Mouse (Mus musculus) liver, embryonic 12.5 days (tissue): Measurements from ENCODE around the gene Kalrn. TPM values are rescaled to one million over a fixed set of nuclear protein-coding genes. Genes with fewer than 3 reads are reported as not detected.

ENCODE experiments used
- ATAC-seq: fragments of 200-750 bp; cut with Nextera tagmentation; 2 replicates; pipeline ENCODE4 v1.8.0; 2017; ENCODE audit warnings: moderate number of reproducible peaks, mild to moderate bottlenecking, moderate library complexity
- H3K27ac ChIP-seq: fragments of 300-500 bp; sonication (generic); 2 replicates; pipeline ENCODE4 v1.5.1; 2016; ENCODE audit warnings: mild to moderate bottlenecking
- H3K27me3 ChIP-seq: fragments of 300-500 bp; sonication (generic); replicated peaks from 2 replicates; pipeline ENCODE4 v1.6.1; 2016; ENCODE audit warnings: mild to moderate bottlenecking, moderate library complexity
- H3K36me3 ChIP-seq: fragments of 300-500 bp; sonication (generic); 2 replicates; pipeline ENCODE4 v1.6.1; 2016; ENCODE audit warnings: mild to moderate bottlenecking, moderate library complexity
- H3K4me1 ChIP-seq: fragments of 300-500 bp; sonication (generic); 2 replicates; pipeline ENCODE4 v1.6.1; 2016
- H3K4me2 ChIP-seq: fragments of 300-500 bp; sonication (generic); 2 replicates; pipeline ENCODE4 v1.6.1; 2016; ENCODE audit warnings: mild to moderate bottlenecking, moderate library complexity
- H3K4me3 ChIP-seq: fragments of 300-500 bp; sonication (generic); 2 replicates; pipeline ENCODE4 v1.5.1; 2016; ENCODE audit warnings: mild to moderate bottlenecking, moderate library complexity
- H3K9ac ChIP-seq: fragments of 300-500 bp; sonication (generic); 2 replicates; pipeline ENCODE4 v1.6.1; 2016; ENCODE audit warnings: mild to moderate bottlenecking, moderate library complexity
- H3K9me3 ChIP-seq: fragments of 300-500 bp; sonication (generic); replicated peaks from 2 replicates; pipeline ENCODE4 v1.6.1; 2016; ENCODE audit warnings: mild to moderate bottlenecking, moderate library complexity
- WGBS: fragments of 180-500 bp; shearing (Covaris S2); methylation state at CpG from one replicate; pipeline ENCODE4 v1.1.7; 2016; ENCODE audit not compliant: insufficient replicate concordance; 5-methylcytosine and 5-hydroxymethylcytosine counted together
- polyA plus RNA-seq: library from polyadenylated mRNA; unstranded; fragments of >200 nt; fragmentation: Nextera tagmentation; extraction: Ambion mirVana; gene quantifications from 2 replicates; pipeline ENCODE4 v1.2.1, GENCODE M21; 2016

Kalrn gene
- polyA plus RNA-seq, 1 experiment from 2014 or later, result 18.6 TPM

GRCm38 (mm10) chr16:34407036-34407435, 166.3 kb downstream of the Kalrn start:
- H3K4me3 ChIP-seq, result no peak overlapping the region
- no peak overlapping the region for H3K4me2 ChIP-seq
- no peaks in the 10 kb centered on the region for H3K4me1 ChIP-seq
- H3K27me3 ChIP-seq, result no peaks in the 10 kb centered on the region
- no peaks in the 10 kb centered on the region for H3K36me3 ChIP-seq
- H3K9ac ChIP-seq, result no peak overlapping the region
- H3K27ac ChIP-seq, result no peak overlapping the region
- ATAC-seq, result no peak
- WGBS, result 71% methylated on average over 8 of the region's 8 CpGs
- H3K9me3 ChIP-seq, result no peaks in the 10 kb centered on the region

GRCm38 (mm10) chr16:34405094-34405493, 168.2 kb downstream of the Kalrn start:
- WGBS, result 46% methylated on average over 5 of the region's 5 CpGs
- no peaks in the 10 kb centered on the region for H3K36me3 ChIP-seq
- no peak for ATAC-seq

GRCm38 (mm10) chr16:34401216-34401615, 172.1 kb downstream of the Kalrn start:
- Histone ChIP-seq H3K36me3 (no peaks in the 10 kb centered on the region), H3K9me3 (no peaks in the 10 kb centered on the region), H3K4me1 (no peaks in the 10 kb centered on the region), H3K9ac (no peak overlapping the region), H3K27ac (no peak overlapping the region), H3K4me2 (no peak overlapping the region), H3K4me3 (no peak overlapping the region), H3K27me3 (no peaks in the 10 kb centered on the region)
- no peak for ATAC-seq
- WGBS, result 52% methylated on average over 1 of the region's 1 CpGs

More at GRCm38 (mm10) chr16:34405094-34405493, 168.2 kb downstream of the Kalrn start:
- no peaks in the 10 kb centered on the region for H3K9me3 ChIP-seq
- H3K9ac ChIP-seq, result no peak overlapping the region
- H3K4me1 ChIP-seq, result no peaks in the 10 kb centered on the region
- H3K27ac ChIP-seq, result no peak overlapping the region
- no peak overlapping the region for H3K4me3 ChIP-seq
- no peaks in the 10 kb centered on the region for H3K27me3 ChIP-seq
- H3K4me2 ChIP-seq, result no peak overlapping the region

- no peak overlapping the region for H3K27ac ChIP-seq
- no peak for ATAC-seq
- H3K9ac ChIP-seq, result no peak overlapping the region
- WGBS, result 39% methylated on average over 13 of the region's 13 CpGs
- H3K27me3 ChIP-seq, result no peaks in the 10 kb centered on the region
- H3K36me3 ChIP-seq, result no peaks in the 10 kb centered on the region
- no peaks in the 10 kb centered on the region for H3K4me1 ChIP-seq
- no peaks in the 10 kb centered on the region for H3K9me3 ChIP-seq
- H3K4me2 ChIP-seq, result no peak overlapping the region
- H3K4me3 ChIP-seq, result no peak overlapping the region
Measured at GRCm38 (mm10) chr16:34400102-34400728, 173.1 kb downstream of the Kalrn start.

GRCm38 (mm10) chr16:34395221-34395811, 178.0 kb downstream of the Kalrn start:
- ATAC-seq, result no peak
- H3K4me2 ChIP-seq, result no peak overlapping the region
- H3K9me3 ChIP-seq, result no peaks in the 10 kb centered on the region

GRCm38 (mm10) chr16:34389520-34390271, 183.6 kb downstream of the Kalrn start:
- 60% methylated on average over 5 of the region's 5 CpGs for WGBS
- Histone ChIP-seq H3K9ac (no peak overlapping the region), H3K4me2 (no peak overlapping the region), H3K27ac (no peak overlapping the region), H3K4me3 (no peak overlapping the region), H3K27me3 (no peaks in the 10 kb centered on the region), H3K4me1 (no peaks in the 10 kb centered on the region), H3K9me3 (no peaks in the 10 kb centered on the region), H3K36me3 (no peaks in the 10 kb centered on the region)
- ATAC-seq, result no peak

More at GRCm38 (mm10) chr16:34395221-34395811, 178.0 kb downstream of the Kalrn start:
- Histone ChIP-seq H3K27me3 (no peaks in the 10 kb centered on the region), H3K27ac (no peak overlapping the region), H3K36me3 (no peaks in the 10 kb centered on the region), H3K4me1 (no peaks in the 10 kb centered on the region), H3K4me3 (no peak overlapping the region), H3K9ac (no peak overlapping the region)

- H3K27me3 ChIP-seq, result no peaks in the 10 kb centered on the region
- H3K27ac ChIP-seq, result no peak overlapping the region
- ATAC-seq, result no peak
- H3K4me3 ChIP-seq, result no peak overlapping the region
- H3K4me1 ChIP-seq, result no peaks in the 10 kb centered on the region
- no peak overlapping the region for H3K9ac ChIP-seq
- no peaks in the 10 kb centered on the region for H3K9me3 ChIP-seq
- no peak overlapping the region for H3K4me2 ChIP-seq
- 74% methylated on average over 6 of the region's 6 CpGs for WGBS
- H3K36me3 ChIP-seq, result no peaks in the 10 kb centered on the region
Measured at GRCm38 (mm10) chr16:34388871-34389270, 184.5 kb downstream of the Kalrn start.

GRCm38 (mm10) chr16:34385065-34385464, 188.3 kb downstream of the Kalrn start:
- H3K4me3 ChIP-seq, result no peak overlapping the region
- H3K9me3 ChIP-seq, result no peaks in the 10 kb centered on the region
- WGBS, result 57% methylated on average over 8 of the region's 8 CpGs
- no peaks in the 10 kb centered on the region for H3K4me1 ChIP-seq
- no peak overlapping the region for H3K4me2 ChIP-seq
- ATAC-seq, result no peak
- H3K27ac ChIP-seq, result no peak overlapping the region
- no peaks in the 10 kb centered on the region for H3K27me3 ChIP-seq
- no peak overlapping the region for H3K9ac ChIP-seq
- H3K36me3 ChIP-seq, result no peaks in the 10 kb centered on the region

GRCm38 (mm10) chr16:34382992-34383391, 190.3 kb downstream of the Kalrn start:
- H3K27me3 ChIP-seq, result no peaks in the 10 kb centered on the region
- no peak overlapping the region for H3K4me2 ChIP-seq
- H3K4me3 ChIP-seq, result no peak overlapping the region
- no peak overlapping the region for H3K9ac ChIP-seq
- ATAC-seq, result no peak
- no peaks in the 10 kb centered on the region for H3K9me3 ChIP-seq
- H3K27ac ChIP-seq, result no peak overlapping the region
- WGBS, result 69% methylated on average over 4 of the region's 4 CpGs
- H3K36me3 ChIP-seq, result no peaks in the 10 kb centered on the region
- H3K4me1 ChIP-seq, result no peaks in the 10 kb centered on the region

GRCm38 (mm10) chr16:34376166-34376857, 197.0 kb downstream of the Kalrn start:
- Histone ChIP-seq H3K27me3 (no peaks in the 10 kb centered on the region), H3K4me2 (no peak overlapping the region), H3K27ac (no peak overlapping the region), H3K9ac (no peak overlapping the region), H3K36me3 (no peaks in the 10 kb centered on the region), H3K9me3 (no peaks in the 10 kb centered on the region), H3K4me1 (no peaks in the 10 kb centered on the region), H3K4me3 (no peak overlapping the region)
- 62% methylated on average over 12 of the region's 12 CpGs for WGBS
- ATAC-seq, result no peak

GRCm38 (mm10) chr16:34373519-34373918, 199.8 kb downstream of the Kalrn start:
- Histone ChIP-seq H3K9ac (no peak overlapping the region), H3K9me3 (no peaks in the 10 kb centered on the region), H3K4me2 (no peak overlapping the region), H3K27me3 (no peaks in the 10 kb centered on the region), H3K4me1 (no peaks in the 10 kb centered on the region), H3K4me3 (no peak overlapping the region), H3K27ac (no peak overlapping the region), H3K36me3 (no peaks in the 10 kb centered on the region)
- 45% methylated on average over 4 of the region's 4 CpGs for WGBS
- ATAC-seq, result no peak
